Mouse (Mus musculus): Measurements from ENCODE around the gene Aprt. TPM values are rescaled to one million over a fixed set of nuclear protein-coding genes. Genes with fewer than 3 reads are reported as not detected.

Aprt gene
- total RNA-seq, 2 experiments from 2014 or later, result 54.5 to 62.3 TPM

DNA sequence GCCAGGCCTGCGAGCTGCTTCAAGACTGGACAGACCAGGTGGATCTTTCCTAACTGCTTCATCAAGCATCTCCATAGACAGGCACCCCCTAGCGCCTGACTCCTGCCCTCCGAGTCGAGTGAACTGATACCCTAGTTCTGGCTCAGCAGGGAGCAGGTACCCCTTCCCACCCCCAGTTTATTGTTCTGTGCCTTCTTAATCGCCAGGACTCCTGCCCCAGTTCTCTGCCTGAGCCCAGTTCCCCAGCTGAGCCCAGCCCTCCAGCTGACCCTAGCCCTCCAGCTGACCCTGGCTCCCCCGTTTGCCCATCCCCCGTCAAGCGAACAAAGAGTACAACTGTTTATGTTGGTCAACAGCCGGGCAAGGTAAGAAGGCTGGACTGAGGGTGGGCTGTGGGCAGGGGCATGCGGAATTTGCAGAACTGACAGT, 7.8 kb downstream of the Aprt start:
- intact Hi-C loops (cut with DNase I), result no loop called here
- DNase-seq (ENCODE audit: low spot score in 2 of 2), result no peak

DNA sequence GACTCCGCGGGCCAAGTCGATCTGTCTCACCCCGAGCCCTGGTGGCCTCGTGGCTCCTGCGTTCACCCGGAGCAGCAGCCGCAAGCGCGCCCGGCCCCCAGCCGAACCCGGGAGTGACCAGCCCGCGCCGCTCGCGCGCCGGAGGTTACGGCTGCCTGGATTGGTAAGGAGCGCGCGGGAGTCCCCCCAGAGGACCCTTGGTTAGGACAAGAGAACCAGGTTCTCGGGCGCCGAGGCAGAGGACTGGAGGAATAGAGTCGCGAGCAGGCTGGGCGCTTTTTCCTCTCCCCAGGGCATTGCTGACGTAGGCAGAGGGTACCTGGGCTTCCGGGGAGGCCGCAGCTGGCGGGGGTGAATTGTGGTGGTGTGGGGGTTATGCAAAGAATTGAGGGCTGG, 8.6 kb downstream of the Aprt start:
- intact Hi-C loops (cut with DNase I), result no loop called here
- DNase-seq (ENCODE audit: low spot score in 2 of 2), result no peak

DNA sequence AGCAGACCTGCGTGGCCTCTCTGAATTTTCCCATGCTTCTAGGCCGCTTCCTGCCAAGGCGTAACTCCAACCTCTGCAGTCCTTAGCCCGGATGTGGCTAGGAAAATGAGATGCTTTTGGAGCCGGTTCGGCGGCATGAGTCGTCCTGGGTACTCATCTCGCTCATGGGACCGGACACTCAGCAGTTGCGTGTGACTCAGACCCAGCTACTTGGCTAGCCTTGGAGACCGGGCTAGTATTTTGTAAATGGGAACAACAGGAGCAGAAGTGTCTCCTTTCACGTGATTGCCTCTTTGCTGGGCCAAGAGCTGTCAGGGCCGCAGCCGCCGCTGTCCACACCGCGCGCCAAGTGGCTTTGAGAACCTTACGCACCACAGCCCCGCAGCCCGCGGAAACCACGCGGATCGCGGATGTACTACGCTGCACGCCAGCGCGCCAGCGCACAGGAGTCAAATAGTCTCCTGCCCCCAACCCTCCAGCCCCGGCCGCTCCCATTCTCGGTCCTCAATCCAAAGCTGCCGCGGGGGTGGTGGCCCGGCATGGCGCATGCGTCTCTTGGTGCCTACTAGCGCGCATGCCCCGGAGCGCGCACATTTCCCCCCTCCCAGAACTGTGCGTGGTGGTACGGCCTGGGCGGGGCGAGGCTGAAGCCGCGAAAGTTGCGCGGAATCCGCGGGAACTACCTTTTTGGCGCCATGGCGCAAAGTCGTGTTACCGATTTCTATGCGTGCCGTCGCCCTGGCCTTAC, 9.2 kb downstream of the Aprt start, which contains the start of gene Cdt1:
Gene Cdt1 (plus strand): TSS at position 655 of the 748 bp plus-strand sequence.
- DNase-seq (ENCODE audit: low spot score in 2 of 2), result peak; percentile 94 to 96
- intact Hi-C loops (cut with DNase I), result no loop called here

DNA sequence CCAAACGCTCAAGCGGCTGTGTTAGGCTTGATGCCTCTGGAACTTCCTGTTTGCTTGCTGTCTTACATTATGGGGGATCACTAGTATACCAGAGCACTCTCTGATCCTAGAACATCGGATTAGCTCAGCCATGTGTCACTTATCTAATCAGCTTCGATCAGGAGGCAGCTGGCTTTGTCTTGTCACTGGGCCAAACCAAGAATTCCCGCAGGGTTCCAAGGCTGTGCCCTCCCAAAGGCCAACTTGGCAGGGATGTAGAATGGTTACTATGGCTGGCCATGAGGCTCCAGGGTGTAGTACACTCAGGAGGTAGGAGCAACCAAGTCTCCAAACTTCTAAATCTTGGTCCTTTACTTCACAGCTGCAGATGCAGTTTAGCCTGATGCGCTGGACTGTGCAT, 9.9 kb downstream of the Aprt start:
- intact Hi-C loops (cut with DNase I), result no loop called here
- DNase-seq (ENCODE audit: low spot score in 2 of 2), result no peak

DNA sequence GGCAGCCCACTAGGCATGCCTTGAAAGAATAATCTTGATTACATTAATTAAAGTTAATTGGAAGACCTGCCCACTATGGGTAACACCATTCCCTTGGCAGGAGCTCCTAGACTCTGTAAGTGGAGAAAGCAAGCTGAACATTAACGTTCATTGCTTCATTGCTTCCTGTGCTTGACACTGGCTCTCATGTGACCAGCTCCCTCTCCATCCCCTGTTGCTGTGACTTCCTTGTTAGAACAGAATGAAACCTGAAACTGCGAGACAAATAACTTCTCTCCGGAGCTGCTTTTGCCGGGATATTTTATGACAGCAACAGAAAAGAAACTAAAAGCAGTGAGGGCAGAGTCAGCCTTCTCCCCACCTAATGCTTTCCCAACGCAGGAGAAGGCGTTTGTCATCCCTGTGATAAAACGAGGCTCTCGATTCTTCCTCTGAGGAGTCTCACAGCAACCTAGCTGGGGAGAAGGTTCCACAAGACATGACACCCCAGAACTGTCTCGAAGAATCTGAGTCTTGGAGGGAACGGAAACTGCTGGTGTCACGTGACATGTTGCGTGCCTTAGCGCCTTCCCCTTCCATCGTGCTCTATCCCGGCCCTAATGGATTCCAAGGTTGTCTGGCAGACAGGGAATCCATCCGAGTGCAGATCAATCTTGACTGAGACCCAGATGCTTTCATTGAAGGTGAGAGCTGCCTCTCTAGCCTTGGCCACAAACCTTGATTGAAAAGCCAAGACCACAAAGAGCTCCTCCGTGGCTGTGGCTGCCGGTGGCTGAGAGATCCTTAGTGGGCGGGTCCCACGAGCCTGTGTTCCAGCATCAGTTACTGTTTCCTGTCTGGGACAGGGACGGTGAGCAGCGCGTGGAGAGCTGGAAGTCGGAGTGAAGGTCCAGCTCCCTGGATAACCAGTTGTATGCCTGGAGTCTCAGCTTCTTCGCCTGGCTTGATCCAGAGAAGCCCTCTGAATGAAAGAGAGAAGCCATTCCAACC, 12.1 kb downstream of the Aprt start:
- DNase-seq (ENCODE audit: low spot score in 2 of 2), result no peak
- intact Hi-C loops (cut with DNase I), result no loop called here

DNA sequence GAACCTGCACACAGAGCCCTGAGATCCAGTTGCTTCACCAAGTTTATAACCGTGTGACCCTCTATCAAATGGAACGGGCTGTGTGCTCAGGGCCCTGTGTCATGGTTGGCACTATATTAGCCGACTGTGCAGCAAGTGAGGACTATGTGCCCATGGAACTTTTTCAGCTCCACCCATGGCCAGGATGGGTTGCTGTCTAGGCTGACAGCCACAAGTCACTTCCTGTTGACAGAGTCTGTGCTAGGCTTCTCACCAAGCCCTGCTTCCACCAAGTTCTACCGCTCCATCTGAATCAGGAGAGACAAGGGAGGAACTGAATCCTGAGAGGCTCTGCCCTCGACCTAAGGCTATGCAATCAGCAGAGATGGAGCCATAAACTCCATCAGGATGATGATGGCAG, 15.5 kb downstream of the Aprt start:
- intact Hi-C loops (cut with DNase I), result no loop called here
- no peak for DNase-seq (ENCODE audit: low spot score in 2 of 2)

DNA sequence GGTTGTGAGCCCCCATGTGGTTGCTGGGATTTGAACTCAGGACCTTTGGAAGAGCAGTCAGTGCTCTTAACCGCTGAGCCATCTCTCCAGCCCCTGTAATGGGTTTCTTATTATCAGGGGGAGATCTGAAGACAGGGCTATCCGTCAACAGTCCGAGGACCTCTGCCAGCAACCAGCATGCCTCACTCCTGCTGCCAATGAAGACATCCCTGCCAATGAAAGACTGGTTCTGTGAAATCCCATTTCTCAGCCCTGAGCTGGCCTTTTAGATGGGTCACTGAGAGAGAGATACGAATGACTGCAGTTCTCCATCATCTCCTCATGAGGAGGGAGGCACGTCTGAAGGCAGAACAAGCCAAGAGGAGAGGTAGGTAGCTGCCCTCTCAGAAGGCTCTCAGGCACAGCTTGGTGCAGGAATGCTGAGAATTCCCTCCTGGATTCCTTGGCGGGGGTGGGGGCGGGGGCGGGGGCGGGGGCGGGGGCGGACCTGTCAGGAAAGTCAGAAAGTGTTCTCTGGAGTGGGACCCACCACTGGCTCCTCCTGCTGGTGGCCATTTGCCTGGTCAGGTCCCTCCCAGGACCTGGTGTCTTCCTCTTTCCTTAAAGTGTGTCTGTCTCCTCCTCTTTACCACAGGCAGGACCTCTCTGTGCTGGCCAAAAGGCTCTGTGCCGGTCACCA, 17.9 kb downstream of the Aprt start:
- intact Hi-C loops (cut with DNase I), result no loop called here
- no peak for DNase-seq (ENCODE audit: low spot score in 2 of 2)

DNA sequence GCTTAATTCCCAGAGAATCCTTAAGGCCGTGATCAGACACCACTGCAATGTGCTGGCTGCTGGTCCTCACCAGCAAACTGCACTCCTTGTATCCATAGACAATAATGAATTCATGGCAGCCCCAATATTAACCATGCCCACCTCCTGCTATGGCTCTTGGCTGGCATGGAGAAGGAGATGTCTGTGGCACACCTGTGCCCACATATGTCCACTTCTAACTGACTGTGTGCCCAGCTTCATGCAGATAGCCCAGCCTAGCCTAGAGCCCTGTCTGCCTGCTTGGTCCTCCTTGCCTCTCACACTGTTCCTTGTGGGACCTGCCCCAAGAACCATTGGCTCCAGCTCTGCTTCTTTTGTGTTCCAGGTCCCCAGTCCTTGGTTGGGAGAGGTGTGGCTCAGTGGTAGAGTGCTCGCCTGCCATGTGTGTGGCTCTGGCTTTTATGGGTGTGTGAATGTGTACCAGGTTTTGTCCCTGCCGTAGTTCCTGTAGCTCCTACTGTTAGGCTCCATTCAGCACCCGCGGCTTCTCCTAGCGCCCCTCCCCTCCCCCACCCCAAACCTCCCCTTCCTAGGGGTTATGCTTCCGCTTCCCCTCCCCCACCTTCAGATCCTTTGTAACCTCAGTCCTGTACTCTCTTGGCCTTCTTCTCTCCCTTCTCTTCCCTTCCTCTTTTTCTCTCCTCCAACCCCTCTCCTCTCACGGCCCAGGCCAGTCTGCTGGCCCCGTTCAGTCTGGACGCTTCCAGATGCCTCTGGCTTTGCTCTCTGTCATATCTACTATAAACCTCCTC, 19.3 kb downstream of the Aprt start:
- intact Hi-C loops (cut with DNase I), result no loop called here
- DNase-seq (ENCODE audit: low spot score in 2 of 2), result peak in 1 of 2 experiments; percentile 1

DNA sequence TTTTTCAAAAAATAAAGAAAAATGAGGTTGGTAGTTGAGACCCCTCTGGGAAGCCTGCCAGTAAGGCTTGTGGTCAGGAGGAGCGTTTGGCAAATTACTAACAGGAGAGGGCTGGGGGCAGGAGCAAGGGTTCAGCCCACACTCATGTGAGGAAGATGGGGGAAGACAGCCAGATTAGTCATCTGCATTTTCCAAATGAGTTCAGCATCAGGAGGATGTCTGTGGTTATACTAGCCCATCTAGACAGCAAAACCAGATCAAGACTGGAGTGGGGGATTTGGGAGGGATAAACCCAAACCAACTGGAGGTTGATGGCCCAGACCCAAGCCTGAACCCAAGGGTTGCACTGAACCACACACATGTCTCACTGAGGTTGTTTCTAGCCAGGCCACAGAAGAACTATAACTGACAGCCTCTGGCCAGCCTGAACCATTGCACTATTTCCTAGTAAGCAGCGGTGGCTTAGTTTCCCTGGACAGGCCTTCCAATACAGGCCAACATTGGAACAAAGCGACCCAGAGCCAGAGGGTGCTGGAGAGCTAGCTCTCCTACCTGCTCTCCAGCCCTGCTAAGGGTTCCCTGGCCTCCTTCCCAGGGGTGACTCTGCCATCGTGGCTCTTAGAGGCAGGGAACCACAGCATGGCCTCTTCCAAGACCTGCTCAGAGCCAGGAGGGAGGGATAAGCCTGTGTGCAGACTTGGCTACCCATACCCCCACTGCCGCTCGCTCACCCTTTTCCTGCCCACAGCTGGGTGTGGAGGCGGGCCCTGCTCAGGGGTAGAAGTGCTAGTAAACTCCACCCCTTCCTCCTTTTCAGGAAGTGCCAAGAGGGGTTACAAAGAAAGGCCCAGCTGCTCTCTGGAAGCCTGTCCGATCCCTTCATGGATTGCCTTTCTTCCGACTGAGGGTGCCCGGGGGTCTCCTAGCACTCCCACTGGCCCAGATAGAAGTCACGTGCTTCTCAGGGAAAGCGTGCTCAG, 20.4 kb downstream of the Aprt start:
- DNase-seq (ENCODE audit: low spot score in 2 of 2), result peak in 1 of 2 experiments; percentile 6
- intact Hi-C loops (cut with DNase I), result no loop called here

DNA sequence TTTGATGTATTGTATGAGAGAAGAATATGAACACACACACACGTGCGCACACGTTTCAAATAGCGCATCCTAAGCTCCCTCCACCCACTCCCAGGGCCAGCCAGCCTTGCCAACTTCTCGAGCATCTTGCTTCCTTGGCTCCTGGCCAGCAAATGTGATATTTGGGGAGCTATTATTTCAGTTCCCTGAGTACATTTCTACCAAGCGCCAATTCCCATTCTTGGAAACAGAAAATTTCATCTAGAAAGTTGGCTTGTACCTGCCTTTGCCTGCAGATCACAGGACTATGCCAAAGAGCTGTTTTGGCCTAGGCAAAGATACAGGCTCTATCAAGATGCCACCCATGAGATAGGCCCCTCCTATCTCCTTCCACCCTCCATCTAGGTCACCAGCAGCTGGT, 21.9 kb downstream of the Aprt start:
- DNase-seq (ENCODE audit: low spot score in 2 of 2), result peak; percentile 61 to 65
- intact Hi-C loops (cut with DNase I), result no loop called here

DNA sequence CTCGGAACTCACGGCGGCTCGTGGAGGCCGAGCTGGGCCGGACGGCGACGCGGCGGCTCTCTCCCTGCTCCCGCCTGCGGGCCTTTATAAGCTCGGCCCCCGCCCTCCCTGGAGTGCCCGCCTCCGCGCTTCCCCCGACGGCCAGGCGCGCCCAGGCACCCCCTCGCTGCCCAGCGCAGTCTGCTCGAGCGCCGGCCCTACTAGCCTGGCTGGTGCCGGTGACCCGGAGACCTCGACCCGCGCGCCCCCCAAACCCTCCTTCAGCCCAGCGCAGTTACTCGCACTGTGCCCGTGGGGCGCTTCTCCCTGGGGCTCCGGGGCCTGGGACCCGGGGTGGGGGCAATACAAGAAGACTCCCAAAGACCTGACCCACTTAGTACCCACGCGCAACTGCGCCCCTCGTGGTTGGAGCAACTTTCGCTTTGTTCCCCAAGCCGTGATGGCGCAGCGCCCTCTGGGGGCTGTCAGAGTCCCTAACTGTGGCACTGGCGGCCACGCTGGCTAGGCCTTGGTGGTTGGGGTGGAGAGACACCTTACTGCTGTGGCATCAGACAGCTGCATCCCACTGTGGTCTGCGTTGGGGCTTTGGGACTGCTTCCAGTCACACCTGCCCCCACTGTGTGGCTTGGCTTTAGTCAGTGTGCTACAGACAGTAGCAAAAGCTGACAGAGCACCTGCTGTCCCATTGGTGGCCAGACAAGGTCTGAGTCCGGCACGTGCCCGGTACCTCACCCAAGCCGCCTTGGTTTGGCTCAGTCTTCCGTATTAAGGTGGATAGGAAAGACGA, 25.3 kb downstream of the Aprt start, which contains the start of gene Piezo1:
Gene Piezo1 (minus strand): TSS at position 65 of the 787 bp plus-strand sequence.
- peak; percentile 79 to 84 for DNase-seq (ENCODE audit: low spot score in 2 of 2)
- intact Hi-C loops (cut with DNase I), result loop anchor here (1.0 kb wide), 1 partner anchor 50 kb away; no protein-coding TSS in a partner anchor

DNA sequence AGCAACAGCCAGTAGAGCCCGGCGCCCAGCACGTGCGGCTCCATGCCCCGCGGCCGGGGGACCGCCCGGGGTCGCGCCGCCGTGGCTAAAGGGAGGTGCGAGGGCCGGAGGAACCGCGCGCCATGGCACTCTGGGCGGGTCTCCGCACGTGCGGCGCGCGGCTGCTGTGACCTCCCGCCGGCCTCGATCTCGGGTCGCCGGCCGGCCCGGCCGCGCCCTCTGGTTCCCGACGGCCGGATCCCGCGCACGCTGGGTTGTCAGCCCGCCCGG, 25.8 kb downstream of the Aprt start:
- intact Hi-C loops (cut with DNase I), result loop anchor here (1.0 kb wide), 1 partner anchor 50 kb away; no protein-coding TSS in a partner anchor
- no peak for DNase-seq (ENCODE audit: low spot score in 2 of 2)

DNA sequence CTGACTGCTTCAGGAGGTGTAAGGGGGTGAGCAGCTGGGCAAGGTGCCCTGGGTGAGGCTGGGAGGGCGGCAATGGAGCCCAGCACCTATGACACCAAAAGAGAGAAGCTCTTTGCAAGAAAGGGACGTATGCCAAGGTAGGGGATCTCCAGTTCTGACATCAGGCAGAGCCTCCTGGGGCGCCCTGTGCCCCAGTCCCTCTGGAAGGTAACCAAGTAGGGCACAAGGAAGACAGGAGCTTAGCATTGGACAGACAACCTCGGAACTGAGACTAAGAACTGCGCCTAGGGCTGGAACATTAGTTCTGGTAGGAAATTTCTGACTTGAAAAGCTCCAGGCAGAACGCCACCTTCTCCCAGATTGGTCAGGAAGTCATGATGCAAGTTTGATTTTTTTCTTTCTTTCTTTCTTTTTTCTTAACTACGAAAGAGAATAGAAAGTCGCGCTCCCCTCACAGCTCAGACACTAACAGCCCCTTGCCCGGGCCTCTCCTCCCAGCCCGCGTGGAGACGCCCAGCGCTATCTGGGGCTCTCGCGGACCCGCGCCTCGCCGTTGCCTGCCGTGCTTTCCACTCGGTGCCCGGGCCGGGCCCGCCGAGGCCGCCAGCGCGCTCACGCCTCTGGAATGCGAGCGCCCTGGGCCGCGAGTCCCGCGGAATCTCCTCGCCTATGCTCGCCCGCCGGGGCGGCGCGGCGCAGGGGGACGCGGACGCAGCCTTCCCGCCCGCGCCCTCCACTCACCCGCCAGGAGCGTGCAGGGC, 26.3 kb downstream of the Aprt start:
- intact Hi-C loops (cut with DNase I), result no loop called here
- peak in 1 of 2 experiments; percentile 26 for DNase-seq (ENCODE audit: low spot score in 2 of 2)

DNA sequence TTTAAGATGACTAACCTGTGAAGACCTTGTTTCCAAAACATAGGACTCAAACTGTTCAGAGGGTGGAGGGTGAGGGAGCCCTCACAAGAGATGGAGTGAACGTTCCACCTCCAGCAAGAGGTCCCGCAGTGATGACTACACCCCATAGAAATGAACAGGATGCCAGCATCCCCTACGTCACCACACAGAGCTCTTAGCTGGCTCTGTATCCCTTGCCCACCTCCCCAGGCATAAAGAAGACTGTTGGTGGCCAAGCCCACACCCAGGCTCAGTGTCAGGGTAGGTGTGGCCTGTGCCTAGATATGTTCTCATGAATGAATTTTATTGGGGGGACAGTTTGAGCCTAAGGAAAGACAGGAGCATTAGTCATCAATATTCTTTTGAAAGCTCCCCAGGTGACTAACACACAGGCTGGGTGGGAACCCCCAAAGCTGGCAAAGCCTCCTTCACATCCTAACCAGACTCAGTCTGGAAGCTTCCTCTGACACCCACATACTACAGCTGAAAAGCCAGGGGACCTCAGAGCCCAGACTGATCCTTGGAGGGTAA, 27.7 kb downstream of the Aprt start:
- intact Hi-C loops (cut with DNase I), result no loop called here
- no peak for DNase-seq (ENCODE audit: low spot score in 2 of 2)

DNA sequence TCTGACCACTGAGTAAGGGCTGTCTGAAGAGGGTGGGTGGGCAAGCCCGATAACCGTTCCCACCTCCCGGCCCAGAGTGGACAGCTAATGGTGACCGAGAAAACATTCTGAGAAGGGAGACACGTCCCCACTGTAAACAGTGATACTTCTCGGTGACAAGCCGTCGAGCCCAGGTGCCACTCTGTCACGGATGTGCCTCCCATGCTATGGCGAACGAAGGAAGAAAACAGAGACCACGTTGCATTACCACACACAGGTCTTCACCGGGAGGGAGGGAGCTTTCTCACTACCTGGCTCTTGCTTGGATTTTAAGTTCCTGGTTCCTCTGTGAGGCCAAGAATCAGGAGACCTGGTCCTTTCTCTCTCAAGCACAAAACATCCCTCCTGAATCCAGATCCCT, 28.4 kb downstream of the Aprt start:
- intact Hi-C loops (cut with DNase I), result no loop called here
- no peak for DNase-seq (ENCODE audit: low spot score in 2 of 2)

DNA sequence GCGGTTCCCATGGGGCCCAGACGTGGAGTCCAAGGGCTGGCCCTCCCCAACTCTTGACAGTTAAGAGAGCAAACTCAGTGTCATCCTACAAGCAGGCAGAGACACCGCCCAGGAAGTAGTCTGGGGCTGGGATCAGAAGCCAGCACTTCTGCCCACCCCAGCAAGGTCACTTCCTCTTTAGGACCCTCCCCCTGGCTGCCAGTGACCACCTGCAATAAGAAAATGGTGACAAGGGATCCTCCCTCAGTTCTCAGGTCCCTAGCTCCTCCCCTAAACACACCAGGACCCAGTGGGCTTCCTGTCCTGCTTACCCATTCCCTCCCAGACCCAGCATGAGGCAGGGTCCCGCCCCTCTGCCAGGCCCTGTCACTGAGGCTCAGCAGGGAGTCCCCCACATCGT, 28.9 kb downstream of the Aprt start:
- intact Hi-C loops (cut with DNase I), result no loop called here
- DNase-seq (ENCODE audit: low spot score in 2 of 2), result no peak

Measured in left cerebral cortex, postnatal 36 days (tissue).